Mouse (Mus musculus) liver, postnatal 0 days (tissue): Measurements from ENCODE around the gene Tbc1d1. TPM values are rescaled to one million over a fixed set of nuclear protein-coding genes. Genes with fewer than 3 reads are reported as not detected.

Experiments
- ATAC-seq: fragments of 200-750 bp; cut with Nextera tagmentation; 2 replicates; pipeline ENCODE4 v1.8.0; 2017; ENCODE audit warnings: mild to moderate bottlenecking, moderate library complexity
- DNase-seq: peaks from one replicate; pipeline ENCODE4 v3.0.0-alpha.2; 2016
- H3K27ac ChIP-seq: fragments of 300-500 bp; sonication (generic); 2 replicates; pipeline ENCODE4 v1.5.1; 2014; ENCODE audit warnings: antibody characterized with exemption, moderate library complexity, mild to moderate bottlenecking, low read depth
- H3K27me3 ChIP-seq: fragments of 300-500 bp; sonication (generic); 2 replicates; pipeline ENCODE4 v1.6.1; 2014; ENCODE audit warnings: low read length, control low read depth, mixed read lengths; ENCODE audit not compliant: insufficient read depth
- H3K36me3 ChIP-seq: fragments of 300-500 bp; sonication (generic); replicated peaks from 2 replicates; pipeline ENCODE4 v1.6.1; 2014; ENCODE audit warnings: mild to moderate bottlenecking, control low read depth, low read length, moderate library complexity, mixed read lengths; ENCODE audit not compliant: insufficient read depth
- H3K4me1 ChIP-seq: fragments of 300-500 bp; sonication (generic); 2 replicates; pipeline ENCODE4 v1.6.1; 2014; ENCODE audit warnings: antibody characterized with exemption, mild to moderate bottlenecking, control low read depth; ENCODE audit not compliant: insufficient read depth
- H3K4me2 ChIP-seq: fragments of 300-500 bp; sonication (generic); 2 replicates; pipeline ENCODE4 v1.6.1; 2014; ENCODE audit warnings: low read depth, mild to moderate bottlenecking, low read length, moderate library complexity, mixed read lengths
- H3K4me3 ChIP-seq: fragments of 300-500 bp; sonication (generic); 2 replicates; pipeline ENCODE4 v1.5.1; 2014; ENCODE audit warnings: low read depth, low read length
- H3K9ac ChIP-seq: fragments of 300-500 bp; sonication (generic); replicated peaks from 2 replicates; pipeline ENCODE4 v1.6.1; 2014; ENCODE audit warnings: mild to moderate bottlenecking, moderate library complexity
- H3K9me3 ChIP-seq: fragments of 300-500 bp; sonication (generic); 2 replicates; pipeline ENCODE4 v1.6.1; 2016; ENCODE audit warnings: mild to moderate bottlenecking, control low read depth, low read length, mixed read lengths
- CTCF ChIP-seq: sonication (generic); IDR thresholded peaks from 2 replicates; pipeline ENCODE4 v1.5.1; 2016; ENCODE audit warnings: antibody characterized with exemption, low read depth
- EP300 ChIP-seq: IDR thresholded peaks from 2 replicates; pipeline ENCODE4 v1.6.1; 2016; ENCODE audit warnings: antibody characterized with exemption, low read depth, mild to moderate bottlenecking
- WGBS: fragments of 180-500 bp; shearing (Covaris S2); extraction: QIAGEN DNeasy Blood & Tissue Kit; methylation state at CpG from one replicate; pipeline ENCODE4 v1.1.7; 2014; ENCODE audit not compliant: insufficient replicate concordance; 5-methylcytosine and 5-hydroxymethylcytosine counted together
- polyA plus RNA-seq: library from polyadenylated mRNA; unstranded; fragments of >200 nt; fragmentation: Nextera tagmentation; extraction: Ambion mirVana; gene quantifications from 2 replicates; pipeline ENCODE4 v1.2.1, GENCODE M21; 2015

Gene Tbc1d1
- polyA plus RNA-seq, 1 experiment from 2014 or later: 5.0 TPM

DNA sequence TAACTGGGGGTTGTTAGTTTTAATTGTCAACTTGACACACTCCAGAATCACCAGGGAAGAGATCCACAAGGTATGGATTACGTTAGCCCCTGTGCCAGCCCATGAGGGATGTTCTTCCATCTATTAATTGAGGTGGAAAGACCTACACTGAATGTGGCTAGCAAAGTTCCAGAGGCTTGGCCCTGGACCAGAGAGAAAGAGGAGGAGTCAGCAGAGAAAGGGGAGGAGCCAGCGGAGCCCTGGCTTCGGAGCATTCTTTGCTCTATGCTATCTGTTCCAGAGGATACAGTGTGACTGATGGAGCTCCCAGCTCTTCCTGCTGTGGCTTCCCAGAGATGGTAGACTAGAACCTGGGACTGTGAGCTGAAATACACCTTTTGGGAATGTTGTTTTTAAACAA lies 50.3 kb downstream of the Tbc1d1 start:
- Histone ChIP-seq H3K4me3 (no peak overlapping the region), H3K36me3 (no peaks in the 10 kb centered on the region), H3K27me3 (no peaks in the 10 kb centered on the region), H3K9me3 (no peaks in the 10 kb centered on the region), H3K9ac (no peak overlapping the region), H3K4me2 (no peak overlapping the region), H3K4me1 (0 out of 2 replicates have a peak, but pooled peaks cover 5% of the 10 kb centered on the region), H3K27ac (no peak overlapping the region)
- ATAC-seq: no peak
- 64% methylated on average over 3 of the region's 3 CpGs for WGBS
- no peak for TF ChIP-seq EP300
- no peak for DNase-seq

DNA sequence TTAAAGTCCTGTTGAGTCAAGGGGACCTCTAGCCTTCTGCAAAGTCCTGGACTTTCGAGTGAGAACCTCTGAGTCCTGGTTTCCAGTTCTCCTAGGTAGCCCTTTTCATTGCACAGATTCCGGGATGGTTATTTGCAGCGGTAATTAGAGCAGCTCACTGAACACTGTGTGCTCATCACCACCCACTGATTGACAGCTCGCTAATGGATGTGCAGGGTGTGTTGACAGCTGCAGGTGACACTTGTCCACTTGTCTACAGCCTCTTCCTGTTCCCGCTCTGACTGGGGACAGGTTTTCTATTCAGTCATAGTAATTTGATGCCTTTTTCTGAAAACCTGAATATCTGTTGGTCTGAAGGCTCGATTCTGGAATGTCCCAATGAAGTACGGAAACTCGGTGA lies 50.8 kb downstream of the Tbc1d1 start:
- TF ChIP-seq CTCF: no peak
- no peak for TF ChIP-seq EP300
- no peak overlapping the region for H3K4me3 ChIP-seq
- peaks cover 6% of the 10 kb centered on the region for H3K4me1 ChIP-seq
- no peaks in the 10 kb centered on the region for H3K9me3 ChIP-seq
- no peaks in the 10 kb centered on the region for H3K36me3 ChIP-seq
- WGBS: 80% methylated on average over 8 of the region's 8 CpGs
- H3K27me3 ChIP-seq: no peaks in the 10 kb centered on the region
- no peak overlapping the region for H3K27ac ChIP-seq
- no peak overlapping the region for H3K4me2 ChIP-seq
- no peak for ATAC-seq
- no peak overlapping the region for H3K9ac ChIP-seq
- DNase-seq: no peak

DNA sequence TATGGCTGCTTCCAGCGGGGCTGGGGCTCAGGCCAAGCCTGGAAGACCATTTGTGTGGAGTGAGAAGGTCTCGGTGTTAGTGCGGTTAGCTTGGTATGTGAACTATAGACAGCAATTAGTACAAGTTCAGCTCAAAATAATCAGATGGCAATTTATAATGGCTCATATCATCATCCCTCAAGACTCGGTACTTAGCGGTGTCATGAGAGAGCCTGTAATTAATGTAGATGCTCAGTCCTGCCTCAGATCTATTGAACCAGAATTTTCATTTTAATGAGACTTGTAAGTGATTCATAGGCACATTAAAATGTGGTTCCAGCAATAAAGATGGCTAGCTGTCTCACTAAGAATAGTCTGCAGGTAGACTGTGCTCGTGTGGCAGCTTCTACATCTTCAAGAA lies 51.7 kb downstream of the Tbc1d1 start:
- 90% methylated on average over 6 of the region's 6 CpGs for WGBS
- H3K36me3 ChIP-seq: no peaks in the 10 kb centered on the region
- no peak overlapping the region for H3K9ac ChIP-seq
- TF ChIP-seq CTCF: no peak
- no peak for TF ChIP-seq EP300
- no peak overlapping the region for H3K27ac ChIP-seq
- no peak for DNase-seq
- H3K4me1 ChIP-seq: peaks cover 11% of the 10 kb centered on the region
- no peaks in the 10 kb centered on the region for H3K9me3 ChIP-seq
- no peak for ATAC-seq
- H3K27me3 ChIP-seq: no peaks in the 10 kb centered on the region
- H3K4me3 ChIP-seq: no peak overlapping the region
- no peak overlapping the region for H3K4me2 ChIP-seq

DNA sequence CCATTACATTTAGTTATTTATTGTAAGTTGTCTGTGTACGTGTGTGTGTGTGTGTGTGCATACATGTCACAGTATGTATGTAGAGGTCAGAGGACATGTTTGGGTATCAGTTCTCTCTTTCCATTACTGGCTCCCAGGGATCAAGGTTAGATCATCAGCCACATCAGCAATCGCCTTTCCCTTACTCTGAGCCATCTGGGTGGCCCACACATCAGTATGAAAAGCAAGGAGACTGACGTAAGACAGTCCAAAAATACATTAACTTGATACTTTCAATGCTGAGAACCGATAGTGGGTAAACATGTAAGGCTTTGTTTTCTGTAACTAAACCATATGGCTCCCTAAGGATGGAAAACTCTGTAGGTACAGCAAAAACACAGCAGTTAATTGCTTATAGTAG lies 54.7 kb downstream of the Tbc1d1 start:
- DNase-seq (no peak), ATAC-seq (no peak)
- TF ChIP-seq EP300 (no peak), CTCF (no peak)
- Histone ChIP-seq H3K4me3 (no peak overlapping the region), H3K9ac (no peak overlapping the region), H3K4me2 (no peak overlapping the region), H3K27me3 (no peaks in the 10 kb centered on the region), H3K36me3 (no peaks in the 10 kb centered on the region), H3K4me1 (peaks cover 11% of the 10 kb centered on the region), H3K27ac (no peak overlapping the region), H3K9me3 (no peaks in the 10 kb centered on the region)
- WGBS: 70% methylated on average over 4 of the region's 4 CpGs

DNA sequence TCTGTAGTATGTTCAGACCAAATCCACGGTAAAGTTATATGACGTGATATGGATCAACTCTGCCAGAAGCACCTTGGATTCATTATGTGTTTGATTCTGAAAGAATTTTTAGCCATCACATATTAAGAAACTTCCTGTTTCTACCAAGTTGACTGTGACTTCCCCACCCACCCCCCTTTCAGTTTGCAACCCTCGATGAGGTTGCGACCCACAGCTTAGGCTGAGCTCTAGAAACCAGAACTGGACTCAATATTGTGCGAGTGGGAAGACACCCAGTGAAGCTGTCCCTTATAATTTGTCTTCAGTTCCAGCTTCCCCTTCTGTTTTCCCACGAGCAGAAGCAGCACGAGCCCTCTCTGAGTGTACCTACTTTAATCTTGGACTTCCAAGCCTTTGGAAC lies 55.2 kb downstream of the Tbc1d1 start:
- Histone ChIP-seq H3K4me2 (no peak overlapping the region), H3K9me3 (no peaks in the 10 kb centered on the region), H3K9ac (no peak overlapping the region), H3K4me3 (no peak overlapping the region), H3K4me1 (peaks cover 8% of the 10 kb centered on the region), H3K27me3 (no peaks in the 10 kb centered on the region), H3K36me3 (no peaks in the 10 kb centered on the region), H3K27ac (no peak overlapping the region)
- ATAC-seq (no peak), DNase-seq (no peak)
- 57% methylated on average over 7 of the region's 7 CpGs for WGBS
- TF ChIP-seq EP300: no peak
- TF ChIP-seq CTCF: no peak

DNA sequence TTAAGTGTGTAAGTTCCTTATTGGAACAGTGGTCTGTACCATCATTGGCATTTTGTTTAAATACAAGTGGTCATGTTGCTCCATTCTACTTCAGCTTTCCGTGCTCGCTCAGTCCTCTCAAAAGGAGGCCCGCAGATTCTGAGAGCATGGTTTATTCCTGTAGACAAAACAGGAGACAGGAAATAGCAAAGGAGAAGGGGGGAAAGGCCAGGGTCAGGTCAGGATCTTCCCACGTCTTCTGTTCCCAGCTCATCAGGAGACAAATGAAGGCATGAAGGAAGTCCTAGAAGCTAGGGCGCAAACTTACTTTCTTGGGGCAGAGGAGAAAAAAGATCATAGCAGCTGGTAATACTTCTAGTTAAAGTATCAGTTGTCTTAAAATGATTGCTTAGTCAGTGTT lies 56.1 kb downstream of the Tbc1d1 start:
- no peak for TF ChIP-seq EP300
- no peak for TF ChIP-seq CTCF
- 62% methylated on average over 5 of the region's 5 CpGs for WGBS
- DNase-seq (no peak), ATAC-seq (no peak)
- H3K27me3 ChIP-seq: no peaks in the 10 kb centered on the region
- H3K4me1 ChIP-seq: peaks cover 10% of the 10 kb centered on the region
- H3K4me2 ChIP-seq: no peak overlapping the region
- no peak overlapping the region for H3K9ac ChIP-seq
- no peaks in the 10 kb centered on the region for H3K9me3 ChIP-seq
- no peaks in the 10 kb centered on the region for H3K36me3 ChIP-seq
- H3K27ac ChIP-seq: 0 out of 2 replicates have a peak overlapping the region, but pooled peaks have one; percentile 18
- no peak overlapping the region for H3K4me3 ChIP-seq

DNA sequence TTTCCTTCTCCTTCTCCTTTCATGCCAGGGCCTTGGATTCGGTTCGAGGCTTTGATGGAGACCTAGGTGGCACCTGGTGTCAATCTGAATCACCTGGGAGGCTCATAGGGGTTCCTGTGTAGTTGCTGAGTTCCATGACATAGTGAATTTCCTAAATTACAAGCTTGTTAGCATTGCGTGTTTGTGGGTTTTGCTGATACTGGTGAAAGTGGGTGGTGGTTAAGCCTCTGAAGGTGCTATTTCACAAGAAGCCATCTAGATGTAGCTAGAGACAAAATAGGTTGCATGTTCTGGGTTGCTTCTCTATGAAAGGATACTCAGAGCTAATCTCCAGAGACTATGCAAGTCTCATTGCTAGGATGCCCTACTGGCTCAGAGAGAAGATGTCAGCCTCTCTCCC lies 56.5 kb downstream of the Tbc1d1 start:
- Histone ChIP-seq H3K4me1 (peaks cover 14% of the 10 kb centered on the region), H3K36me3 (no peaks in the 10 kb centered on the region), H3K9me3 (no peaks in the 10 kb centered on the region), H3K27me3 (no peaks in the 10 kb centered on the region), H3K4me3 (no peak overlapping the region), H3K27ac (0 out of 2 replicates have a peak overlapping the region, but pooled peaks have one; percentile 18), H3K9ac (no peak overlapping the region), H3K4me2 (no peak overlapping the region)
- WGBS: 58% methylated on average over 3 of the region's 3 CpGs
- ATAC-seq (no peak), DNase-seq (no peak)
- no peak for TF ChIP-seq CTCF
- TF ChIP-seq EP300: no peak
